Comparison of ENCODE assay signal across 25 mouse cellular contexts in genomic region chr2:72205869-72206268, GRCm38 (mm10).
DNase-seq lines count a peak whose midpoint lies in the region; ATAC-seq lines count a peak whose summit lies in the region.
"Had no signal": no experiment of that assay in that cellular context is flagged by ENCODE, and none has a peak within 500 bp of the region (broad histone marks: within the 10 kb centered on the region; RNA-seq: fewer than 3 reads in every experiment).

No protein-coding gene starts in this region.

- peaks cover 8% of the 10 kb centered on the region; the same call in 1 of the 2 replicates for H3K4me1 ChIP-seq in embryonic facial prominence, embryonic 14.5 days (ENCODE audit: control insufficient read depth, insufficient read depth, low read length)
- peaks cover 28% of the 10 kb centered on the region for H3K4me1 ChIP-seq in embryonic facial prominence, embryonic 10.5 days
- peaks cover 31% of the 10 kb centered on the region for H3K4me1 ChIP-seq in heart, embryonic 12.5 days (replicated peaks)

- H3K9ac ChIP-seq in embryonic facial prominence, embryonic 14.5 days (ENCODE audit: low read depth, low read length): no peak overlapping the region
- H3K9ac ChIP-seq in heart, embryonic 12.5 days: no peak overlapping the region
- H3K9ac ChIP-seq: forebrain, postnatal 0 days; intestine, embryonic 15.5 days; midbrain, embryonic 13.5 days; neural tube, embryonic 12.5 days had no signal

- 68% methylated on average over 5 of the region's 5 CpGs for WGBS in embryonic facial prominence, embryonic 14.5 days
- 92% methylated on average over 5 of the region's 5 CpGs for WGBS in embryonic facial prominence, embryonic 10.5 days
- WGBS in heart, embryonic 12.5 days: 84% methylated on average over 5 of the region's 5 CpGs

- peak; percentile 44 for DNase-seq in embryonic facial prominence, embryonic 14.5 days (ENCODE audit: low spot score)
- DNase-seq in embryonic facial prominence, embryonic 10.5 days (ENCODE audit: low spot score): no peak
- DNase-seq in cerebellum, adult 9-10 months: peak; percentile 46
- DNase-seq in cerebellum, postnatal 25 days: peak; percentile 28 to 62
- DNase-seq in thymus, postnatal 14 days: peak; percentile 73
- DNase-seq in heart, postnatal 10 days: no peak
- DNase-seq: adrenal gland, postnatal 36 days; forebrain, postnatal 0 days; kidney, adult 8-10 months; kidney, postnatal 14 days; liver; retina, postnatal 1 day; right cerebral cortex, postnatal 25 days; spleen, adult 18-20 months had no signal

- no peaks in the 10 kb centered on the region for H3K27me3 ChIP-seq in embryonic facial prominence, embryonic 14.5 days (replicated peaks; ENCODE audit: control insufficient read depth, insufficient read depth, low read length)
- H3K27me3 ChIP-seq in embryonic facial prominence, embryonic 10.5 days (replicated peaks; ENCODE audit: low read depth, poor library complexity, severe bottlenecking): peaks cover 9% of the 10 kb centered on the region; the same call in 1 of the 2 replicates
- no peaks in the 10 kb centered on the region for H3K27me3 ChIP-seq in heart, embryonic 12.5 days (replicated peaks)
- H3K27me3 ChIP-seq: intestine, embryonic 15.5 days had no signal

- H3K36me3 ChIP-seq in embryonic facial prominence, embryonic 14.5 days (ENCODE audit: control insufficient read depth, insufficient read depth, low read length): no peaks in the 10 kb centered on the region
- H3K36me3 ChIP-seq in embryonic facial prominence, embryonic 10.5 days (replicated peaks): no peaks in the 10 kb centered on the region
- no peaks in the 10 kb centered on the region for H3K36me3 ChIP-seq in heart, embryonic 12.5 days
- H3K36me3 ChIP-seq: forebrain, embryonic 10.5 days; heart, embryonic 10.5 days; hindbrain, embryonic 10.5 days; intestine, embryonic 15.5 days; limb, embryonic 10.5 days; midbrain, embryonic 13.5 days; neural tube, embryonic 12.5 days had no signal

- no peak overlapping the region for H3K4me3 ChIP-seq in embryonic facial prominence, embryonic 14.5 days (ENCODE audit: low read depth, low read length)
- no peak overlapping the region for H3K4me3 ChIP-seq in embryonic facial prominence, embryonic 10.5 days
- H3K4me3 ChIP-seq in heart, embryonic 12.5 days: no peak overlapping the region
- H3K4me3 ChIP-seq: forebrain, embryonic 10.5 days; heart, embryonic 10.5 days; hindbrain, embryonic 10.5 days; intestine, embryonic 15.5 days; layer of hippocampus, adult 2 months; limb, embryonic 10.5 days; midbrain, embryonic 13.5 days; neural tube, embryonic 12.5 days had no signal

- no peaks in the 10 kb centered on the region for H3K9me3 ChIP-seq in embryonic facial prominence, embryonic 14.5 days (ENCODE audit: control insufficient read depth, low read length)
- H3K9me3 ChIP-seq in embryonic facial prominence, embryonic 10.5 days: no peaks in the 10 kb centered on the region
- H3K9me3 ChIP-seq in heart, embryonic 12.5 days (replicated peaks): no peaks in the 10 kb centered on the region
- H3K9me3 ChIP-seq: forebrain, embryonic 10.5 days; heart, embryonic 10.5 days; hindbrain, embryonic 10.5 days; intestine, embryonic 15.5 days; limb, embryonic 10.5 days; midbrain, embryonic 13.5 days; neural tube, embryonic 12.5 days had no signal

- no peak overlapping the region for H3K27ac ChIP-seq in embryonic facial prominence, embryonic 14.5 days (replicated peaks; ENCODE audit: low read depth, low read length)
- no peak overlapping the region for H3K27ac ChIP-seq in embryonic facial prominence, embryonic 10.5 days (replicated peaks)
- no peak overlapping the region for H3K27ac ChIP-seq in heart, embryonic 12.5 days (ENCODE audit: poor library complexity, severe bottlenecking)
- H3K27ac ChIP-seq: forebrain, embryonic 10.5 days; heart, embryonic 10.5 days; hindbrain, embryonic 10.5 days; intestine, embryonic 15.5 days; layer of hippocampus, adult 2 months; limb, embryonic 10.5 days; midbrain, embryonic 13.5 days; neural tube, embryonic 12.5 days had no signal

- no peak overlapping the region for H3K4me2 ChIP-seq in embryonic facial prominence, embryonic 14.5 days (ENCODE audit: low read depth, low read length)
- no peak overlapping the region for H3K4me2 ChIP-seq in heart, embryonic 12.5 days
- H3K4me2 ChIP-seq: intestine, embryonic 15.5 days; midbrain, embryonic 13.5 days; neural tube, embryonic 12.5 days had no signal

- intact Hi-C loops in heart, postnatal 10 days (cut with DNase I): no loop called here

- peak; percentile 26; the same call in 1 of the 2 replicates for ATAC-seq in embryonic facial prominence, embryonic 14.5 days (ENCODE audit: low read depth)
- no peak for ATAC-seq in frontal cortex, adult (ENCODE audit: low TSS enrichment)
- ATAC-seq in heart, embryonic 12.5 days (ENCODE audit: insufficient number of reproducible peaks, low FRiP score): no peak
- ATAC-seq: forebrain, postnatal 0 days; hindbrain, embryonic 16.5 days; intestine, embryonic 15.5 days; midbrain, embryonic 13.5 days had no signal

Comparison
In these comparisons a context has a peak if more than half of its experiments do, and no peak if none do; other contexts are left out.
1. DNase-seq: peak in embryonic facial prominence, embryonic 14.5 days (single experiment), cerebellum, adult 9-10 months (single experiment), cerebellum, postnatal 25 days (2 of 2) and thymus, postnatal 14 days (single experiment); none in embryonic facial prominence, embryonic 10.5 days (single experiment) and heart, postnatal 10 days (0 of 2).